Mouse (Mus musculus) thymus, postnatal 4 days (tissue): ENCODE measurements around the gene Pdgfra.

Experiments
- DNase-seq: peaks from one replicate; pipeline ENCODE4 v3.0.0; 2021

Gene Pdgfra

GRCm38 (mm10) chr5:75155741-75156553 is 3.9 kb downstream of the Pdgfra start:
- peak; percentile 93 for DNase-seq

DNA sequence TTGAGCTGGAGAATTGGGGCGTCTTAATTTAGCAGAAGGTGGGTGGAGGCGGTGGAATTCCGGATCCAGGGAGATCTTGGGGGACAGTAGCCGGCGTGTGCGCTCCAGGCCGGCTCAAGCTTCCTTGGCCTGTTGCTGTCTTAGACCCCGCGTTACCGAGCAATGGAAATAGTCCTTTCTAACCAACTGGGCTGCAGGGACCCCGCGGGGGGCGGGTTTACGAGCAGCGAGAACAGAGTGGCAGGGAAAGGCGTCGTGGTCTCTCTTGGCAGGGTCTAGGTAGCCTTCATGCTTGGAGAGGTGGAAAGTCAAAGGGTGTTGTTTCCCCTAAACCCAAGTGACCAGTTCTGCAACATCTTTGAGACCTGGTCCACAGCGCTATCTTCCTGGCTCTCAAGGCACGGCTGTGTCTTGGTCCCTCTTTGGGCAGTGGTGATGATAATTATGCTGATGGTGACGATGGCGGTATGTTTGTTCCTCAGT is 4.5 kb downstream of the Pdgfra start:
- peak; percentile 55 for DNase-seq

DNA sequence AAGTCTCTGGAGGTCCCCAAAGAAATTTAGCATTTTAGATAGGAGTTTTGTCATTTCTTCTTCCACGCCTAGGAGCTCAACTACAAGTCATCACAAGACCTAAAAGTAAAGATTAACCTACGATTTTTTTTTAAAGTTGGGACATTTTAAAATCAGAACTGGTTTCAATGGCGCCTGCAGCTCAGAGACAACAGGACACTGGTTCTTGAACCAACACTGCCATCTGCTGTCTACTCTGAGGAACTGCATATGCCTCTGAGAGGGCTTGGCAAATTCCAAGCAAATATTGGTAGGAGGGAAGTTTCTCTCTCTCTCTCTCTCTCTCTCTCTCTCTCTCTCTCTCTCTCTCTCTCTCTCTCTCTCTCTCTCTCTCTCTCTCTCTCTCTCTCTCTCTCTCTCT is 4.9 kb downstream of the Pdgfra start:
- peak; percentile 50 for DNase-seq

GRCm38 (mm10) chr5:75160530-75161170 is 8.6 kb downstream of the Pdgfra start:
- DNase-seq = no peak

DNA sequence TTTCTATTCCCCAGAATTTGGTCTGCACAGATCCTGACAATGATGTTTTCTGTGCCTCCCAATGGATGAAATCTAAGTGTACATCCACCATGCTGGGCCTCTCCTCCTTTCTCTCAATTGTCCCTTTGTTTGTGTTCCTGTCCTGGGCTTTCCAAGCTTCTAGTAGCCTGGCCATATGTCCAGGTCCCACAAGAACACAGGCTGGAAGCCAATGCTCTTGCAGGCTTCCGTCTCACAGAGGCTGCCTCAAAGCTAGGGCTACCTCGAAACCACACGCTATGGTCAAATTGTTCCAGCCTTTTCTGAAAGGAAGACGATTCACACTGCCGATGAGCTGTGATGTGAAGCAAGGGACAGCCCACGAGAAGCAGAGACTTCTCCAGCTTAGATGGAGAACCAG is 9.5 kb downstream of the Pdgfra start:
- no peak for DNase-seq

- DNase-seq = no peak
These were observed 11.3 kb downstream of the Pdgfra start for GRCm38 (mm10) chr5:75163289-75163951.

DNA sequence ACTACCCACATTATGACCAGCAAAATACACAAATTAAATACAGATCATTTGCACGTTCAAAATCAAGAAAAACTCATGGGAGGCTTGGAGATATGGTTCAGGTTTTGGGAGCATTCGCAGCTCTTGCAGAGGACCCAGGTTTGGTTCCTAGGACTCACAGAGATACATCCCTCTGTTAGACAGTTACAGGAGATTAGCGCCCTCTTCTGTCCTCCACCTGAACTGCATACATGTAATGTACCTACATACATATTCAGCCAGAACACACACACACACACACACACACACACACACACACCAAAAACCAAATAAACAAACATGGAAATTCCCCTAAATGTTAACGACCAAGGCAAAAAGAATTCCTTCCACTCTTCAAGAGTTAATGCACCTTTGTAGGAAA is 12.6 kb downstream of the Pdgfra start:
- peak; percentile 49 for DNase-seq

DNA sequence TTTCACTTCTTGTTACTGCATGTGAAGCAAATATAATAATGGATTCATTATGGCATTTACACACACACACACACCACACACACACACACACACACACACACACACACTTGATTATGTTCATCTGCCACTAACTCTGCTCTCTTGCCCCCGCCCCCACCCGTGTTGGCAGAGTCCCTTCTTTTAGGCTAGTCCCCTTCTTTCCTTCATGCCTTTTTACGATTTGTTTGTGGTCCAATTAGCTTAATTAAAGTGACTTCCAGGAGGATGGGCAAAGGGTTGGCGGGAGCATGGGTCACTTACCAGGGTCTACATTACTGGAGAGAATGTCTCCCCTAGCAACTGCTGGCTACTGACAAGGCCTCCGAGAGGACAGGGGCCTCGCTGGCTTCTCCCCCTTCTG is 17.7 kb downstream of the Pdgfra start:
- DNase-seq = no peak

DNA sequence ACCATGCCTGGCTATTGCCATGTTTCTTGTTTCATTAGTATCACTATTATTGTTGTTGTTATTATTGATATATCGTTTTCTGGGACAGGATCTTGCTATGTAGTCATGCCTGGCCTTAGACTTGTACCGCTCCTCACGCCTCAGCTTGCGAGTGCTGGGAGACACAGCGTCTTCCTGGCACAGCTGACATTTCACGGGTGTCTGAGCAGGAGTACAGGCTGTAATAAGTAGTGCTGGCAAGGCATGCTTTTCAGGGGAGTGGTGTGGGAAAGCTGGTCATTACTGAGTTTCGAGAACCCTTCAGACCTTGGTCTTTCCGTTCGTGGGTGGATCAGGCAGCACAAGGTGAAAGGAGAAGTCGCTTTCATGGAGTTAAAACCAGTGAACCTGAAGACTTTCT is 19.8 kb downstream of the Pdgfra start:
- no peak for DNase-seq

GRCm38 (mm10) chr5:75179249-75179648 is 27.2 kb downstream of the Pdgfra start:
- no peak for DNase-seq

GRCm38 (mm10) chr5:75179726-75180290 is 27.7 kb downstream of the Pdgfra start:
- no peak for DNase-seq

- no peak for DNase-seq
These were observed 31.6 kb downstream of the Pdgfra start for GRCm38 (mm10) chr5:75183653-75184052.

DNA sequence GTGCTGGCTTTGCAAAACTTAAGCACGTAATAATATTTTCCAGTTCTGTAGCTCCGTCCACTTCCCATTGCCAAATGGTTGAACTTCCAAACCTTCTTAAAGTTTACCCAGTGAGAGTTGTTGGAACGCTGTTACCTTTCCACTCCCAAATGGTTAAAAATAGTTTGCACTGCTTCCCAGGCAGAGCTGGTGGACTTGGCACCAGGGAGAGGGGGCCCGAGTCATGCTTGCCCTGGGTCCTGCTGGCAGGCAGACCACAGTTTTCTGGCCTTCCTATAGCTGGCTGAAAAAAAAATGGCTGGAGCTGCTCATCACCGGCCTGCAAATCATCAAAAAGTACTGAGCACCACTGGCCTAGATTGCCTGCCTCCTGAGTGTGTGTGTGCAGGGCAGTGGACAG is 32.0 kb downstream of the Pdgfra start:
- no peak for DNase-seq

DNA sequence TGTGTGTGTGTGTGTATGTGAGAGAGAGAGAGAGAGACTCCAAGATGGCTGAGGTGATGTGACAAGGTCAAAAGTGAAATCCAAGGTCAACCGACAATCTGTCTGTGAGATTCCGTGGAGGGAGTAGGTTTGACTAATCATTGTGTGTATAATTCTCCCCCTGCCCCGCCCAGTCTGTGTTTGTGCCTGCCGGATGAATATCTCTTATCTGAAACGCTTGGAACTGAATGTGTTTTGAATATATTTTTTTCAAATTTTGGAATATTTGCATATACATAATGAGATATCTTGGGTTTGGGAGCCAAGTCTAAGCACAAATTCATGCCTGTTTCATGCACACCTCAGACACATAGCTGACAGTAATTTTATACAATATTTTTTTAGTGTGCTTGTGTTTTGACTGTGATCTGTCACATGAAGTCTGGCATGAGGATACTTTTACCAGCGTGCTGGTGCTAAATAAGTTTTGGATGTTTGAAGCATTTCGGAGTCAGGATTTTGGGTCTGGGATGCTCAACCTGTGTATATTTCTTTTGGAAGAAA is 32.7 kb downstream of the Pdgfra start:
- DNase-seq = no peak

GRCm38 (mm10) chr5:75185584-75185983 is 33.5 kb downstream of the Pdgfra start:
- DNase-seq = no peak

GRCm38 (mm10) chr5:75189319-75189987 is 37.4 kb downstream of the Pdgfra start:
- DNase-seq = no peak

DNA sequence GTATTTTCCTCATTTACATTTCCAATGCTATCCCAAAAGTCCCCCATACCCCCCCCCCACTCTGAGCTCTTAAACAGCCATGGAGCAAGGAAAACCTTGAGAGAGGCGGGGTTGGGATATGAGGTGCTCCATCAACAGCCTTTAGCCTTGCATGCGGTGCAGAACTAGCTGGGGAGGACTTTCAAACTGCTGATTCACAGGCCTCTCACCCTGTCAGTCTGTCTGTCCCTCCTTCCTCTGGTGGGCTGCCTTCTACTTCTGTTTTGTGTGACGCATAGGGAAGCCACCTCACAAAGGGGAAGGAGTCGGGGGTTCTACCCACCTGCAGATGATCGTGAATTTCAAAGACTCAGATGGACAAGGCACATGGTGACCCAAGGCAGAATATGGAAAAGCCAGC is 41.0 kb downstream of the Pdgfra start:
- DNase-seq = no peak

GRCm38 (mm10) chr5:75198413-75198812 is 46.3 kb downstream of the Pdgfra start:
- DNase-seq = no peak

- no peak for DNase-seq
These were observed 47.7 kb downstream of the Pdgfra start for GRCm38 (mm10) chr5:75199698-75200365.

DNA sequence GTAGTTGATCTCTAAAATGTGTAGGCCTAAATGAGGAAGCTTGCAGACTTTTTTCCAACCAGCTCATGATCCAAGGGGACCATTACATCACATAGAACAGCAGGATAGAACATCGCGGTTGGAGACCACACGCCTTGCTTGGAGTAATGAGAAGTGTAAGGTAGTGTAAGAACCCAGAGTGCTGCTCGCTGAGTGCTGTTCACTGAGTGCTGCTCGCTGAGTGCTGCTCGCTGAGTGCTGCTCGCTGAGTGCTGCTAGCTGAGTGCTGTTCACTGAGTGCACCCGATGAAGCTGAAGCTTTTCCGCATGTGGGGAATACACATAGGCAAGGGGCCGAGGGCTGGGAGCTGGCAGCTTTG is 48.3 kb downstream of the Pdgfra start:
- no peak for DNase-seq

GRCm38 (mm10) chr5:75207905-75208304 is 55.8 kb downstream of the Pdgfra start:
- no peak for DNase-seq

GRCm38 (mm10) chr5:75209966-75210365 is 57.9 kb downstream of the Pdgfra start:
- no peak for DNase-seq
